Mouse (Mus musculus) megakaryocyte, embryonic 14.5 days (primary cell): ENCODE data around the gene Tmem45a2.

Experiments
- FLI1 ChIP-seq: IDR thresholded peaks from 2 replicates; pipeline ENCODE4 v1.6.1; 2012; ENCODE audit warnings: low read length, inconsistent platforms, mixed read lengths
- GATA1 ChIP-seq: IDR thresholded peaks from 3 replicates; pipeline ENCODE4 v1.6.1; 2012; ENCODE audit warnings: mixed read lengths, low read length, inconsistent platforms, borderline replicate concordance

DNA sequence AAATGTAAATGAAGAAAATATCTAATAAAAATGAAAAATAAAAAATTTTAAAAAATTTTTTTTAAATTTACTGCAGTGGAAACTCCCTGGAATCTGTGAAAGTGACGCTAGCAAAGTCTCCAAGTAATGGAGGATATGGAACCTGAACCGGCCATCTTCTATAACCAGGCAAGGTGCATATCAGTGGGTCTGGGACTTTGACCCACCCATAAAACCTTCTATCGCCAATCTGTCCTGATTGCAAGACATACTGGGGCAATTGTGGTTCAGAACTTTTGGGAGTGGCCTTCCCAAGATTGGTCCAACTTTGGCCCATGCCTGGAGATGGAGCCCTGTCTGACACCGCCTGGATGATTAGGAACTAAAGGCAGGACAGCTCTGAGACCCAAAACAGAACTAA lies 14.2 kb downstream of the Tmem45a2 start:
- no peak for TF ChIP-seq GATA1
- TF ChIP-seq FLI1: no peak
